Mouse (Mus musculus) hindbrain, embryonic 13.5 days (tissue): ENCODE measurements around the gene Gpr1. TPM values are rescaled to one million over a fixed set of nuclear protein-coding genes. Genes with fewer than 3 reads are reported as not detected.
"Not testable (repeated sequence)": the region's sequence is repeated elsewhere in the genome, so short reads cannot be mapped to it uniquely, and the experiment has no call there.

Experiments used
- ATAC-seq: fragments of 200-750 bp; cut with Nextera tagmentation; 2 replicates; pipeline ENCODE4 v1.8.0; 2017; ENCODE audit warnings: moderate TSS enrichment; ENCODE audit not compliant: low FRiP score
- H3K27ac ChIP-seq: fragments of 300-500 bp; sonication (generic); 2 replicates; pipeline ENCODE4 v1.5.1; 2015; ENCODE audit warnings: inconsistent platforms, mild to moderate bottlenecking, moderate library complexity
- H3K27me3 ChIP-seq: fragments of 300-500 bp; sonication (generic); 2 replicates; pipeline ENCODE4 v1.6.1; 2015; ENCODE audit warnings: mild to moderate bottlenecking, inconsistent platforms
- H3K36me3 ChIP-seq: fragments of 300-500 bp; sonication (generic); 2 replicates; pipeline ENCODE4 v1.6.1; 2015; ENCODE audit warnings: mild to moderate bottlenecking, inconsistent platforms
- H3K4me1 ChIP-seq: fragments of 300-500 bp; sonication (generic); replicated peaks from 2 replicates; pipeline ENCODE4 v1.6.1; 2015; ENCODE audit warnings: inconsistent platforms
- H3K4me2 ChIP-seq: fragments of 300-500 bp; sonication (generic); 2 replicates; pipeline ENCODE4 v1.6.1; 2015; ENCODE audit warnings: inconsistent platforms, mild to moderate bottlenecking, moderate library complexity
- H3K4me3 ChIP-seq: fragments of 300-500 bp; sonication (generic); 2 replicates; pipeline ENCODE4 v1.5.1; 2015; ENCODE audit warnings: mild to moderate bottlenecking, inconsistent platforms
- H3K9ac ChIP-seq: fragments of 300-500 bp; sonication (generic); 2 replicates; pipeline ENCODE4 v1.6.1; 2015; ENCODE audit warnings: mild to moderate bottlenecking, inconsistent platforms
- H3K9me3 ChIP-seq: fragments of 300-500 bp; sonication (generic); 2 replicates; pipeline ENCODE4 v1.6.1; 2016; ENCODE audit warnings: inconsistent platforms
- WGBS: fragments of 180-500 bp; shearing (Covaris S2); methylation state at CpG from one replicate; pipeline ENCODE4 v1.1.7; 2015; 5-methylcytosine and 5-hydroxymethylcytosine counted together
- polyA plus RNA-seq: library from polyadenylated mRNA; unstranded; fragments of >200 nt; fragmentation: Nextera tagmentation; extraction: Ambion mirVana; gene quantifications from 2 replicates; pipeline ENCODE4 v1.2.1, GENCODE M21; 2015

Gpr1 gene
- polyA plus RNA-seq, 1 experiment from 2014 or later = 0.73 TPM

- WGBS = 91% methylated on average over 11 of the region's 11 CpGs
- H3K9me3 ChIP-seq = no peaks in the 10 kb centered on the region
- no peak overlapping the region for H3K9ac ChIP-seq
- no peaks in the 10 kb centered on the region for H3K36me3 ChIP-seq
- H3K4me3 ChIP-seq = no peak overlapping the region
- H3K27me3 ChIP-seq = no peaks in the 10 kb centered on the region
- H3K4me1 ChIP-seq = no peaks in the 10 kb centered on the region
- no peak overlapping the region for H3K4me2 ChIP-seq
- no peak overlapping the region for H3K27ac ChIP-seq
- no peak for ATAC-seq
Observed at GRCm38 (mm10) chr1:63192306-63193065, 21.9 kb downstream of the Gpr1 start.

GRCm38 (mm10) chr1:63190851-63191250, 23.5 kb downstream of the Gpr1 start:
- Histone ChIP-seq H3K36me3 (no peaks in the 10 kb centered on the region), H3K4me1 (no peaks in the 10 kb centered on the region), H3K27me3 (no peaks in the 10 kb centered on the region), H3K9me3 (no peaks in the 10 kb centered on the region), H3K9ac (no peak overlapping the region), H3K27ac (no peak overlapping the region), H3K4me2 (no peak overlapping the region), H3K4me3 (no peak overlapping the region)
- 66% methylated on average over 8 of the region's 8 CpGs for WGBS
- ATAC-seq = no peak

GRCm38 (mm10) chr1:63188536-63188935, 25.8 kb downstream of the Gpr1 start:
- H3K4me2 ChIP-seq = no peak overlapping the region
- WGBS = 94% methylated on average over 3 of the region's 3 CpGs
- no peak overlapping the region for H3K27ac ChIP-seq
- no peak for ATAC-seq
- H3K9ac ChIP-seq = no peak overlapping the region
- no peaks in the 10 kb centered on the region for H3K4me1 ChIP-seq
- H3K27me3 ChIP-seq = no peaks in the 10 kb centered on the region
- H3K9me3 ChIP-seq = no peaks in the 10 kb centered on the region
- no peak overlapping the region for H3K4me3 ChIP-seq
- H3K36me3 ChIP-seq = no peaks in the 10 kb centered on the region

GRCm38 (mm10) chr1:63185430-63185829, 28.9 kb downstream of the Gpr1 start:
- ATAC-seq, H3K4me1 ChIP-seq, H3K9ac ChIP-seq, H3K4me3 ChIP-seq, H3K27ac ChIP-seq, H3K36me3 ChIP-seq, H3K9me3 ChIP-seq, H3K27me3 ChIP-seq, H3K4me2 ChIP-seq: not testable (repeated sequence)
- WGBS = 98% methylated on average over 6 of the region's 6 CpGs

- ATAC-seq = no peak
- Histone ChIP-seq H3K27me3 (no peaks in the 10 kb centered on the region), H3K4me2 (no peak overlapping the region), H3K4me3 (no peak overlapping the region), H3K27ac (0 out of 2 replicates have a peak overlapping the region, but pooled peaks have one; percentile 52), H3K9me3 (no peaks in the 10 kb centered on the region), H3K4me1 (peaks cover 10% of the 10 kb centered on the region), H3K9ac (no peak overlapping the region), H3K36me3 (peaks cover 22% of the 10 kb centered on the region)
- 65% methylated on average over 10 of the region's 10 CpGs for WGBS
Observed at GRCm38 (mm10) chr1:63182636-63183270, 31.6 kb downstream of the Gpr1 start.

- no peak overlapping the region for H3K9ac ChIP-seq
- no peaks in the 10 kb centered on the region for H3K9me3 ChIP-seq
- H3K27me3 ChIP-seq = no peaks in the 10 kb centered on the region
- H3K4me1 ChIP-seq = peaks cover 14% of the 10 kb centered on the region
- ATAC-seq = peak; percentile 13; the same call in 1 of the 2 replicates
- 82% methylated on average over 5 of the region's 5 CpGs for WGBS
- H3K27ac ChIP-seq = no peak overlapping the region
- H3K36me3 ChIP-seq = peaks cover 22% of the 10 kb centered on the region
- H3K4me2 ChIP-seq = no peak overlapping the region
- no peak overlapping the region for H3K4me3 ChIP-seq
Observed at GRCm38 (mm10) chr1:63182212-63182611, 32.1 kb downstream of the Gpr1 start.

GRCm38 (mm10) chr1:63181480-63181879, 32.9 kb downstream of the Gpr1 start:
- Histone ChIP-seq H3K36me3 (peaks cover 22% of the 10 kb centered on the region), H3K9me3 (no peaks in the 10 kb centered on the region), H3K27ac (peak overlapping the region; percentile 58), H3K9ac (no peak overlapping the region), H3K4me1 (peaks cover 14% of the 10 kb centered on the region), H3K4me2 (no peak overlapping the region), H3K27me3 (no peaks in the 10 kb centered on the region), H3K4me3 (no peak overlapping the region)
- WGBS = 98% methylated on average over 1 of the region's 1 CpGs
- ATAC-seq = no peak

- Histone ChIP-seq H3K9me3 (no peaks in the 10 kb centered on the region), H3K4me1 (peaks cover 14% of the 10 kb centered on the region), H3K4me3 (no peak overlapping the region), H3K9ac (no peak overlapping the region), H3K4me2 (no peak overlapping the region), H3K36me3 (peaks cover 22% of the 10 kb centered on the region), H3K27me3 (no peaks in the 10 kb centered on the region), H3K27ac (peak overlapping the region; percentile 58)
- WGBS = 4% methylated on average over 3 of the region's 3 CpGs
- ATAC-seq = peak; percentile 60
Observed at GRCm38 (mm10) chr1:63181019-63181418, 33.3 kb downstream of the Gpr1 start.

- WGBS = 70% methylated on average over 4 of the region's 4 CpGs
- not testable (repeated sequence) for ATAC-seq
Observed at GRCm38 (mm10) chr1:63180575-63180974, 33.8 kb downstream of the Gpr1 start.

GRCm38 (mm10) chr1:63180122-63180521, 34.2 kb downstream of the Gpr1 start:
- peaks cover 23% of the 10 kb centered on the region for H3K4me1 ChIP-seq
- no peak overlapping the region for H3K9ac ChIP-seq
- H3K4me3 ChIP-seq = no peak overlapping the region
- no peak overlapping the region for H3K27ac ChIP-seq
- no peak for ATAC-seq
- H3K4me2 ChIP-seq = no peak overlapping the region
- no peaks in the 10 kb centered on the region for H3K9me3 ChIP-seq
- H3K36me3 ChIP-seq = peaks cover 22% of the 10 kb centered on the region
- no peaks in the 10 kb centered on the region for H3K27me3 ChIP-seq
- WGBS = 96% methylated on average over 4 of the region's 4 CpGs

More at GRCm38 (mm10) chr1:63180575-63180974, 33.8 kb downstream of the Gpr1 start:
- H3K9ac ChIP-seq, H3K4me3 ChIP-seq, H3K27me3 ChIP-seq, H3K9me3 ChIP-seq, H3K27ac ChIP-seq, H3K4me2 ChIP-seq: not testable (repeated sequence)
- H3K4me1 ChIP-seq = peaks cover 18% of the 10 kb centered on the region
- peaks cover 22% of the 10 kb centered on the region for H3K36me3 ChIP-seq

- Histone ChIP-seq H3K36me3 (peaks cover 22% of the 10 kb centered on the region), H3K27me3 (no peaks in the 10 kb centered on the region), H3K4me1 (peaks cover 29% of the 10 kb centered on the region), H3K4me2 (peak overlapping the region; percentile 81), H3K4me3 (peak overlapping the region; percentile 94), H3K9me3 (no peaks in the 10 kb centered on the region), H3K27ac (no peak overlapping the region), H3K9ac (peak overlapping the region; percentile 99; the same call in 1 of the 2 replicates)
- 81% methylated on average over 3 of the region's 3 CpGs for WGBS
- no peak for ATAC-seq
Observed at GRCm38 (mm10) chr1:63178308-63178707, 36.0 kb downstream of the Gpr1 start.

GRCm38 (mm10) chr1:63176604-63177421, 37.5 kb downstream of the Gpr1 start, which contains the start of the genes Eef1b2 and Ndufs1:
Gene Eef1b2, plus strand, starts transcription at chr1:63176825.
Gene Ndufs1, minus strand, starts transcription at chr1:63176833.
- peak within 1 kb of the TSS; percentile 90 for H3K27ac ChIP-seq
- H3K36me3 ChIP-seq = peaks cover 24% of the 10 kb centered on the region
- peak within 1 kb of the TSS; percentile 99 for H3K9ac ChIP-seq
- H3K9me3 ChIP-seq = no peaks in the 10 kb centered on the region
- H3K4me3 ChIP-seq = peak within 1 kb of the TSS; percentile 94
- peak; percentile 89 for ATAC-seq
- WGBS = under 1% methylated on average over 72 of the region's 72 CpGs
- H3K4me1 ChIP-seq = peaks cover 29% of the 10 kb centered on the region
- peak within 1 kb of the TSS; percentile 82 for H3K4me2 ChIP-seq
- H3K27me3 ChIP-seq = no peaks in the 10 kb centered on the region
